In genomic region chr15:3449564-3449963, GRCm38 (mm10) we compare ENCODE assay signal across 23 mouse cellular contexts.
DNase-seq lines count a peak whose midpoint lies in the region; ATAC-seq and TF ChIP-seq lines count a peak whose summit lies in the region.
"Had no signal": no experiment of that assay in that cellular context is flagged by ENCODE, and none has a peak within 500 bp of the region (broad histone marks: within the 10 kb centered on the region; RNA-seq: fewer than 3 reads in every experiment).

No protein-coding gene starts in this region.

- H3K4me1 ChIP-seq in heart, embryonic 13.5 days, result peaks cover 40% of the 10 kb centered on the region
- H3K4me1 ChIP-seq in liver, adult 2 months (ENCODE audit: control insufficient read depth, insufficient read depth, low read length), result peaks cover 34% of the 10 kb centered on the region
- H3K4me1 ChIP-seq in liver, embryonic 12.5 days, result no peaks in the 10 kb centered on the region
- H3K4me1 ChIP-seq in brown adipose tissue, adult 24 weeks (ENCODE audit: control insufficient read depth, insufficient read depth, insufficient read length, low read length), result peaks cover 4% of the 10 kb centered on the region; the same call in 1 of the 2 replicates
- no peaks in the 10 kb centered on the region for H3K4me1 ChIP-seq in hindbrain, embryonic 14.5 days (replicated peaks; ENCODE audit: control insufficient read depth, insufficient read depth, low read length)
- H3K4me1 ChIP-seq: forebrain, embryonic 10.5 days; forebrain, embryonic 13.5 days; hindbrain, embryonic 10.5 days; hindbrain, embryonic 13.5 days had no signal

- H3K79me2 ChIP-seq in liver, adult 2 months (ENCODE audit: control insufficient read depth, insufficient read depth, low read length), result peaks cover 8% of the 10 kb centered on the region; the same call in 1 of the 2 replicates

- no peak overlapping the region for H3K4me2 ChIP-seq in heart, embryonic 13.5 days
- H3K4me2 ChIP-seq in liver, embryonic 12.5 days, result no peak overlapping the region
- H3K4me2 ChIP-seq in hindbrain, embryonic 14.5 days (replicated peaks), result no peak overlapping the region
- H3K4me2 ChIP-seq: forebrain, embryonic 13.5 days; heart, embryonic 12.5 days; hindbrain, embryonic 13.5 days had no signal

- no peaks in the 10 kb centered on the region for H3K9me3 ChIP-seq in heart, embryonic 13.5 days
- H3K9me3 ChIP-seq in liver, embryonic 12.5 days (replicated peaks), result no peaks in the 10 kb centered on the region
- H3K9me3 ChIP-seq in hindbrain, embryonic 14.5 days (ENCODE audit: control insufficient read depth, low read length), result no peaks in the 10 kb centered on the region
- H3K9me3 ChIP-seq: forebrain, embryonic 10.5 days; forebrain, embryonic 13.5 days; heart, embryonic 12.5 days; hindbrain, embryonic 10.5 days; hindbrain, embryonic 13.5 days had no signal

- H3K4me3 ChIP-seq in heart, embryonic 13.5 days, result no peak overlapping the region
- no peak overlapping the region for H3K4me3 ChIP-seq in liver, adult 2 months (ENCODE audit: insufficient read depth, low read depth, low read length)
- H3K4me3 ChIP-seq in liver, embryonic 12.5 days, result no peak overlapping the region
- no peak overlapping the region for H3K4me3 ChIP-seq in brown adipose tissue, adult 24 weeks (ENCODE audit: insufficient read depth, low read depth, low read length)
- no peak overlapping the region for H3K4me3 ChIP-seq in hindbrain, embryonic 14.5 days (replicated peaks; ENCODE audit: low read length)
- H3K4me3 ChIP-seq: forebrain, embryonic 10.5 days; forebrain, embryonic 13.5 days; heart, embryonic 12.5 days; hindbrain, embryonic 10.5 days; hindbrain, embryonic 13.5 days had no signal

- TF ChIP-seq CTCF in liver, adult 2 months (IDR thresholded peaks at IDR 0.05; ENCODE audit: low read depth, low read length), result no peak

- no peak for ATAC-seq in heart, embryonic 13.5 days (ENCODE audit: extremely low read depth, insufficient number of reproducible peaks, low FRiP score, low TSS enrichment)
- ATAC-seq in liver, embryonic 12.5 days, result no peak
- no peak for ATAC-seq in hindbrain, embryonic 14.5 days (ENCODE audit: low FRiP score)
- ATAC-seq: activated CD4-positive, CD25-positive, alpha-beta regulatory T cell, adult 4 months; CD4-positive, CD25-positive, alpha-beta regulatory T cell, adult 4 months; forebrain, embryonic 13.5 days; forebrain, embryonic 16.5 days; hindbrain, postnatal 0 days; inflammation-experienced regulatory T-cells, adult 6 months had no signal

- H3K27ac ChIP-seq in heart, embryonic 13.5 days (replicated peaks), result 0 out of 2 replicates have a peak overlapping the region, but pooled peaks have one; percentile 18
- peak overlapping the region; percentile 96 for H3K27ac ChIP-seq in liver, adult 2 months (replicated peaks; ENCODE audit: insufficient read depth, low read depth, low read length)
- H3K27ac ChIP-seq in liver, embryonic 12.5 days, result no peak overlapping the region
- H3K27ac ChIP-seq in brown adipose tissue, adult 24 weeks (replicated peaks; ENCODE audit: low read depth, low read length), result 0 out of 2 replicates have a peak overlapping the region, but pooled peaks have one; percentile 8
- no peak overlapping the region for H3K27ac ChIP-seq in hindbrain, embryonic 14.5 days
- H3K27ac ChIP-seq: forebrain, embryonic 10.5 days; forebrain, embryonic 13.5 days; hindbrain, embryonic 10.5 days; hindbrain, embryonic 13.5 days; hindbrain, postnatal 0 days had no signal

- TF ChIP-seq POLR2A in liver, adult 2 months (IDR thresholded peaks at IDR 0.05; ENCODE audit: extremely low read depth, insufficient read depth, low read length), result no peak

- H3K36me3 ChIP-seq in heart, embryonic 13.5 days, result peaks cover 14% of the 10 kb centered on the region
- peaks cover 52% of the 10 kb centered on the region for H3K36me3 ChIP-seq in liver, adult 2 months (ENCODE audit: control insufficient read depth, insufficient read depth, low read length)
- no peaks in the 10 kb centered on the region for H3K36me3 ChIP-seq in liver, embryonic 12.5 days
- H3K36me3 ChIP-seq in hindbrain, embryonic 14.5 days (replicated peaks; ENCODE audit: control insufficient read depth, insufficient read depth), result no peaks in the 10 kb centered on the region
- H3K36me3 ChIP-seq: forebrain, embryonic 10.5 days; heart, embryonic 12.5 days; hindbrain, embryonic 10.5 days; hindbrain, embryonic 13.5 days had no signal

- no peak for DNase-seq in heart, postnatal 14 days
- DNase-seq in liver, adult 2 months (ENCODE audit: extremely low read depth, low read depth, low spot score), result peak; percentile 92
- DNase-seq in hindbrain, embryonic 14.5 days (ENCODE audit: low spot score), result no peak
- DNase-seq: adrenal gland, adult 8-10 months; adrenal gland, postnatal 25 days; cerebellum, adult 18-20 months; cerebellum, adult 9-10 months; cerebellum, postnatal 14 days; gastrocnemius, postnatal 14 days; kidney, adult 18-20 months had no signal

- no peaks in the 10 kb centered on the region for H3K27me3 ChIP-seq in heart, embryonic 13.5 days (replicated peaks)
- no peaks in the 10 kb centered on the region for H3K27me3 ChIP-seq in liver, adult 2 months (ENCODE audit: control insufficient read depth, insufficient read depth, low read length)
- no peaks in the 10 kb centered on the region for H3K27me3 ChIP-seq in liver, embryonic 12.5 days (replicated peaks)
- H3K27me3 ChIP-seq in hindbrain, embryonic 14.5 days (ENCODE audit: control insufficient read depth, insufficient read depth, low read length), result no peaks in the 10 kb centered on the region
- H3K27me3 ChIP-seq: forebrain, embryonic 13.5 days; heart, embryonic 12.5 days; hindbrain, embryonic 13.5 days had no signal

- no peak overlapping the region for H3K9ac ChIP-seq in heart, embryonic 13.5 days
- H3K9ac ChIP-seq in liver, adult 2 months (ENCODE audit: low read depth, low read length), result 0 out of 2 replicates have a peak overlapping the region, but pooled peaks have one; percentile 62
- no peak overlapping the region for H3K9ac ChIP-seq in liver, embryonic 12.5 days
- H3K9ac ChIP-seq in hindbrain, embryonic 14.5 days, result no peak overlapping the region
- H3K9ac ChIP-seq: forebrain, embryonic 13.5 days; heart, embryonic 12.5 days; hindbrain, embryonic 13.5 days had no signal

- intact Hi-C loops in heart, postnatal 14 days (cut with DNase I), result loop anchor here (10.0 kb wide), 1 partner anchor 525 kb away; the partner anchor contains the start of gene Fbxo4

- 78% methylated on average over 2 of the region's 2 CpGs for WGBS in heart, embryonic 13.5 days
- WGBS in liver, adult 2 months, result 23% methylated on average over 2 of the region's 2 CpGs
- WGBS in liver, embryonic 12.5 days (ENCODE audit: insufficient replicate concordance), result 52% methylated on average over 2 of the region's 2 CpGs
- 66% methylated on average over 2 of the region's 2 CpGs for WGBS in hindbrain, embryonic 14.5 days

Comparison
In these comparisons a context has a peak if more than half of its experiments do, and no peak if none do; other contexts are left out.
1. H3K27ac ChIP-seq: peak in heart, embryonic 13.5 days (single experiment), liver, adult 2 months (single experiment) and brown adipose tissue, adult 24 weeks (single experiment); none in liver, embryonic 12.5 days (single experiment) and hindbrain, embryonic 14.5 days (single experiment).